Mouse (Mus musculus) heart, postnatal 0 days (tissue): Measurements from ENCODE around the gene Cdc42ep3. TPM values are rescaled to one million over a fixed set of nuclear protein-coding genes. Genes with fewer than 3 reads are reported as not detected.

Experiments
- ATAC-seq: fragments of 200-750 bp; cut with Nextera tagmentation; 2 replicates; pipeline ENCODE4 v1.8.0; 2017; ENCODE audit warnings: low read depth, moderate number of reproducible peaks, moderate library complexity; ENCODE audit not compliant: insufficient read depth
- DNase-seq: peaks from one replicate; pipeline ENCODE4 v3.0.0-alpha.2; 2016; ENCODE audit warnings: low spot score
- H3K27ac ChIP-seq: fragments of 300-500 bp; sonication (generic); 2 replicates; pipeline ENCODE4 v1.5.1; 2014; ENCODE audit warnings: low read depth, mild to moderate bottlenecking
- H3K27me3 ChIP-seq: fragments of 300-500 bp; sonication (generic); 2 replicates; pipeline ENCODE4 v1.6.1; 2014; ENCODE audit warnings: low read length, mixed read lengths; ENCODE audit not compliant: control insufficient read depth, insufficient read depth
- H3K36me3 ChIP-seq: fragments of 300-500 bp; sonication (generic); replicated peaks from 2 replicates; pipeline ENCODE4 v1.6.1; 2014; ENCODE audit warnings: low read length, mixed read lengths; ENCODE audit not compliant: control insufficient read depth, insufficient read depth
- H3K4me1 ChIP-seq: fragments of 300-500 bp; sonication (generic); 2 replicates; pipeline ENCODE4 v1.6.1; 2014; ENCODE audit warnings: antibody characterized with exemption; ENCODE audit not compliant: control insufficient read depth, insufficient read depth
- H3K4me2 ChIP-seq: fragments of 300-500 bp; sonication (generic); 2 replicates; pipeline ENCODE4 v1.6.1; 2014; ENCODE audit warnings: low read depth, mild to moderate bottlenecking, low read length, moderate library complexity
- H3K4me3 ChIP-seq: fragments of 300-500 bp; sonication (generic); 2 replicates; pipeline ENCODE4 v1.5.1; 2014; ENCODE audit warnings: low read depth, low read length
- H3K9ac ChIP-seq: fragments of 300-500 bp; sonication (generic); replicated peaks from 2 replicates; pipeline ENCODE4 v1.6.1; 2014; ENCODE audit warnings: low read depth, low read length, mixed read lengths
- H3K9me3 ChIP-seq: fragments of 300-500 bp; sonication (generic); replicated peaks from 2 replicates; pipeline ENCODE4 v1.6.1; 2016; ENCODE audit warnings: low read length; ENCODE audit not compliant: control insufficient read depth
- CTCF ChIP-seq: IDR thresholded peaks from 2 replicates; pipeline ENCODE4 v1.5.1; 2016; ENCODE audit warnings: antibody characterized with exemption, control low read depth, low read depth
- EP300 ChIP-seq: IDR thresholded peaks from 2 replicates; pipeline ENCODE4 v1.6.1; 2016; ENCODE audit warnings: antibody characterized with exemption, low read depth
- WGBS: fragments of 180-500 bp; shearing (Covaris S2); extraction: QIAGEN DNeasy Blood & Tissue Kit; methylation state at CpG from one replicate; pipeline ENCODE4 v1.1.7; 2014; 5-methylcytosine and 5-hydroxymethylcytosine counted together
- polyA plus RNA-seq: library from polyadenylated mRNA; unstranded; fragments of >200 nt; fragmentation: Nextera tagmentation; extraction: Ambion mirVana; gene quantifications from 2 replicates; pipeline ENCODE4 v1.2.1, GENCODE M21; 2015
- total RNA-seq: library from RNA; depleted of rRNA; stranded (reverse); fragments of >200 nt; gene quantifications from 2 replicates; pipeline ENCODE4 v1.2.3, GENCODE M21; 2014; ENCODE audit warnings: low replicate concordance

The Cdc42ep3 gene
- total and polyA plus RNA-seq, 2 experiments from 2014 or later: 37.5 to 74.4 TPM

GRCm38 (mm10) chr17:79303238-79303637 lies 51.7 kb downstream of the Cdc42ep3 start:
- WGBS: 88% methylated on average over 3 of the region's 3 CpGs
- no peak for TF ChIP-seq CTCF
- TF ChIP-seq EP300: no peak
- no peaks in the 10 kb centered on the region for H3K36me3 ChIP-seq

GRCm38 (mm10) chr17:79299925-79300324 lies 55.0 kb downstream of the Cdc42ep3 start:
- 42% methylated on average over 1 of the region's 1 CpGs for WGBS

More at GRCm38 (mm10) chr17:79303238-79303637, 51.7 kb downstream of the Cdc42ep3 start:
- Histone ChIP-seq H3K27ac (no peak overlapping the region), H3K4me3 (no peak overlapping the region), H3K4me1 (no peaks in the 10 kb centered on the region), H3K9ac (no peak overlapping the region), H3K9me3 (no peaks in the 10 kb centered on the region), H3K4me2 (no peak overlapping the region), H3K27me3 (no peaks in the 10 kb centered on the region)
- DNase-seq (no peak), ATAC-seq (no peak)

DNA sequence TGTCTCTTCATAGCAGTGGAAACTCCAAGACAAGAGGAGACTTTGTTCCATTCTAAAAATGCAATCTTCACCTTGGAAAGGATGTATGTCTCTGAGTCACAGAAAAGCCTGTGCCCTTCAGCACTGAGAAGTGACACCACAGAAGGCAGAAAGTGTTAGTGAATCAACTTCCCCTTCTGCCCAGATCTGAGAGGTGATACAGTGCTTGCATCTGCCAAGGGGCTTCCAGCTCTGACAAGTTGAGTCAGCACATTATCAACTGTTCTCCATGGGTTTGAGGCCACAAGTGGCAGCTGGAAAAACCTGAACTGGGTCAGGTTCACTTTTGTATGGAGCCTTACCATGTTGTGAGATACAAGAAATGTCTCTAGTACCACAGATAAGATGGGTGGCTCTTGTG lies 55.9 kb downstream of the Cdc42ep3 start:
- Histone ChIP-seq H3K4me3 (no peak overlapping the region), H3K9me3 (no peaks in the 10 kb centered on the region), H3K4me2 (no peak overlapping the region), H3K9ac (no peak overlapping the region), H3K27me3 (no peaks in the 10 kb centered on the region), H3K27ac (no peak overlapping the region), H3K36me3 (no peaks in the 10 kb centered on the region), H3K4me1 (no peaks in the 10 kb centered on the region)
- no peak for DNase-seq
- no peak for TF ChIP-seq CTCF
- no peak for TF ChIP-seq EP300
- no peak for ATAC-seq

More at GRCm38 (mm10) chr17:79299925-79300324, 55.0 kb downstream of the Cdc42ep3 start:
- H3K36me3 ChIP-seq: no peaks in the 10 kb centered on the region
- no peak overlapping the region for H3K27ac ChIP-seq
- no peaks in the 10 kb centered on the region for H3K4me1 ChIP-seq
- no peaks in the 10 kb centered on the region for H3K27me3 ChIP-seq
- no peak overlapping the region for H3K4me3 ChIP-seq
- ATAC-seq: no peak
- H3K4me2 ChIP-seq: no peak overlapping the region
- no peaks in the 10 kb centered on the region for H3K9me3 ChIP-seq
- no peak overlapping the region for H3K9ac ChIP-seq
- TF ChIP-seq EP300 (no peak), CTCF (no peak)
- no peak for DNase-seq

DNA sequence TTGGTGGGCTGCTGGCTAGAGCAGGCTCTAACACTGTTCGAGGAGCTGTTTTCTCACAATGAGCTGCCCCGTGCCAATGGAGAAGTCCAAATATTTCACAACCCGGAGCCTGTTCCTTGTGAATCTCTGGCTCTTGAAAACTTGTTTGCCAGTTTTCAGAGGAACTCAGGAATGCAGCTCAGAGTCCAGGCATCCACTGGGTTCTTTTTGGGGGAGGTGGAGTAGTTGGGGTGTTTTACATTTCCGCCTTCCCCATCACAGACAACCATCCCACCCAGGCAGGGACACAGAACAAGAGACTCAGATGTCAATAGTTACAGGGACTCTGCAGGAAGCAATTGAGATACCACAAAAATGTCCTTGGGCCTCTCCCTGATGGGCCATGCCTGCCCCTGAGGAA lies 59.0 kb downstream of the Cdc42ep3 start:
- ATAC-seq: no peak; the same call in 1 of the 2 replicates
- Histone ChIP-seq H3K27ac (peak overlapping the region; percentile 11; the same call in 1 of the 2 replicates), H3K9ac (no peak overlapping the region), H3K4me3 (no peak overlapping the region), H3K27me3 (no peaks in the 10 kb centered on the region), H3K36me3 (no peaks in the 10 kb centered on the region), H3K4me2 (no peak overlapping the region), H3K9me3 (no peaks in the 10 kb centered on the region), H3K4me1 (no peaks in the 10 kb centered on the region)
- TF ChIP-seq CTCF (no peak), EP300 (no peak)
- 43% methylated on average over 4 of the region's 4 CpGs for WGBS
- DNase-seq: no peak

GRCm38 (mm10) chr17:79291672-79292071 lies 63.2 kb downstream of the Cdc42ep3 start:
- Histone ChIP-seq H3K36me3 (no peaks in the 10 kb centered on the region), H3K4me1 (no peaks in the 10 kb centered on the region), H3K4me2 (no peak overlapping the region), H3K27me3 (no peaks in the 10 kb centered on the region), H3K4me3 (no peak overlapping the region), H3K27ac (no peak overlapping the region), H3K9me3 (no peaks in the 10 kb centered on the region), H3K9ac (no peak overlapping the region)
- 77% methylated on average over 5 of the region's 5 CpGs for WGBS
- TF ChIP-seq CTCF: no peak
- no peak for TF ChIP-seq EP300
- DNase-seq (no peak), ATAC-seq (no peak)

- DNase-seq (no peak), ATAC-seq (no peak)
- Histone ChIP-seq H3K4me2 (no peak overlapping the region), H3K4me1 (no peaks in the 10 kb centered on the region), H3K27ac (no peak overlapping the region), H3K27me3 (no peaks in the 10 kb centered on the region), H3K9me3 (no peaks in the 10 kb centered on the region), H3K9ac (no peak overlapping the region), H3K4me3 (no peak overlapping the region), H3K36me3 (no peaks in the 10 kb centered on the region)
- no peak for TF ChIP-seq CTCF
- TF ChIP-seq EP300: no peak
- WGBS: 58% methylated on average over 2 of the region's 2 CpGs
These were observed 64.2 kb downstream of the Cdc42ep3 start for GRCm38 (mm10) chr17:79290697-79291096.
